Mouse (Mus musculus) frontal cortex, adult 2 months (tissue): ENCODE results near the gene Tprn. TPM values are rescaled to one million over a fixed set of nuclear protein-coding genes. Genes with fewer than 3 reads are reported as not detected.
A peak's percentile ranks its signal among the peaks of the same experiment; 100 is the strongest.

Source experiments
- DNase-seq, 2 experiments: peaks; one replicate each; pipeline ENCODE4 v3.0.0; 2022; ENCODE audit warnings: low spot score in 1 of 2; ENCODE audit errors: extremely low spot score in 1 of 2
- polyA plus RNA-seq: library from polyadenylated mRNA; depleted of rRNA; stranded (reverse); fragments of >200 nt; gene quantifications from 2 replicates; pipeline ENCODE4 v1.2.3, GENCODE M21; 2012

Tprn gene
- polyA plus RNA-seq, 1 experiment, result 13.5 TPM

- DNase-seq, result peak in 1 of 2 experiments; percentile 69
These were observed 27.8 kb downstream of the Tprn start for GRCm38 (mm10) chr2:25290101-25290815.

- peak in 1 of 2 experiments; percentile 59 for DNase-seq
These were observed 28.4 kb downstream of the Tprn start for GRCm38 (mm10) chr2:25290816-25291130.

DNA sequence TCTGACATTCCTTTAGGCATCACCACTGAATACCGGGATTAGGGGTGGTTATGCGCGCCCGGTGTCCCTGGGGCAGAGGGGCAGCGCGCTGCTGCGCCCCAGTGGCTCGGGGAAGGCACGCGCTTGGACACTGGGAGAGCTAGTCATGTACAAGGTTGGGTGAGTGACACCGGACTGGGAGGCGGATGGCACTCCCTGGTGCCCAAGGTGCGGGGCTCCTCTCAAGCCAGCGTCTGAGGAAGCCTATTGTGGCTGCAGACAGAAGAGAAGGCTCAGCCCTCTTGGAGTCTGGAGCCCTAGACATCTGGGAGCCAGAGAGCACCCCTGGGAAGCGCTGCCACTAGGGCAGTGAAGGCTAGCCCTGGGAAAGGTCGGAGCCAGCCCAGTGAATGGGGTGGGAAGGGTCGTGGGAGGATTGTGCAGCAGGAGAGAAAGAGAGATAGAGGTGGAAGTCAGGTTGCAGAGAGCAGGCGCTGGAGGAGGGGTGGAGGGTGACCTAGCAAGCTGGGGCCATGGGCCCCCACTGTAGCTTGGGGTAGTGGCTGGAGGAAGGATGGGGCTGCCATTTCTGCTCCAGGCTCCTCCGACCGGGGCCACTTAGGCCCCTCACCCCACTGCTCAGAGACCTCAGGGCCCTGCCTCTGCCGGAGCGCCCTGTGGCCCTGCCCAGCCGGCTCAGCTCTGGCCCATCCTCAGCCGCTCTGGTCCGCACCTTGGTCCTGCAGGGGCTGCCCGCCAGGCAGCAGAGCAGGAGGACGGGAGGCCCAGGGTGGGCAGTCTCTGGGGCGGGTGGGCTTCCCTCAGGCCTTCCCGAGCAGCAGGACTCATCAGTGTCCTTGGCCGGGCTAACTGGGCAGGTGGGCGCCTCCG lies 29.0 kb downstream of the Tprn start:
- no peak for DNase-seq

DNA sequence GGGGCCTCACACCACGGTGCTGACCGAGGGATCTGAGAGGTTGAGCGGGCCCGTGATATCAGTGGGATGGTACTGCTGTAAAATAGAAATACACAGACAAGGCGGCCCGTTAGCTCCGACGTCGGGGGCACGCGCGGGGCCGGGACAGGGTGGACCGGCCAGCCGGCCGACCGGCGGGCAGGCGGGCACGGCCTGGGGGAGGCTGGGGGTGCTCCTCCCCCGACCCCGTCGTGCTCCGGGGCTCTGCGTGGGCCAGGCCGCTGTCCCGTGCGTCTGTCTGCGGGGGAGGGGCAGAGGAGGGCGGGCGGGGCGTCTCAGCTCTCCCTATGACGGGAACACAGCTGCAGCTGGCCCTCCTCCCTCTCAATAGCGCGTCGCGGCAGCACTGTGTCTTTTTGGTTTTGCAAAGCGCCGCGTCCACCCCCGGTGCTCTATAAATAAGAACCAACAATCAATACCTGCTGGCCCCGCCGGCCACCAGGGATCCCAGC lies 29.7 kb downstream of the Tprn start:
- peak in 1 of 2 experiments; percentile 65 for DNase-seq

GRCm38 (mm10) chr2:25292856-25293255 lies 30.4 kb downstream of the Tprn start:
- DNase-seq, result peak in 1 of 2 experiments; percentile 81

GRCm38 (mm10) chr2:25293706-25294105 lies 31.3 kb downstream of the Tprn start:
- no peak for DNase-seq

GRCm38 (mm10) chr2:25297093-25297492 lies 34.7 kb downstream of the Tprn start:
- no peak for DNase-seq

DNA sequence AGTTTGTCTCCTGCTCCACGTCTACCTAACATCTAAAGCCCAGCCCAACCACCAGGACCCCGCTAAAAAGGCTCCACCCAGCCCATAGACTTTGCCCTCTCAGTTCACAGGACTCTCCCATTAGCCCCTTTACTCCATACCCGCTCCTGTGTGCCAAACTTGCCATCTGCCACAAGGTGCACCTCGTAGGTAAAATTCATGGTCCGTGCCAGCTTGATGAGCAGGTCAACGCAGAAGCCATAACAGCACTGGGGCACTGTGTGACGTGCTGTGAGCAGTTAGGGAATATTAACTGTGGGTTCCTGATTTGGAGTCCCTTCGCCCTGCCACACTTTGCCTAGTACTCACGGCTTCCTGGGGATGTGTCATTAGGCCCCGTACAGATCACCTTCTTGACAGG lies 35.6 kb downstream of the Tprn start:
- no peak for DNase-seq

DNA sequence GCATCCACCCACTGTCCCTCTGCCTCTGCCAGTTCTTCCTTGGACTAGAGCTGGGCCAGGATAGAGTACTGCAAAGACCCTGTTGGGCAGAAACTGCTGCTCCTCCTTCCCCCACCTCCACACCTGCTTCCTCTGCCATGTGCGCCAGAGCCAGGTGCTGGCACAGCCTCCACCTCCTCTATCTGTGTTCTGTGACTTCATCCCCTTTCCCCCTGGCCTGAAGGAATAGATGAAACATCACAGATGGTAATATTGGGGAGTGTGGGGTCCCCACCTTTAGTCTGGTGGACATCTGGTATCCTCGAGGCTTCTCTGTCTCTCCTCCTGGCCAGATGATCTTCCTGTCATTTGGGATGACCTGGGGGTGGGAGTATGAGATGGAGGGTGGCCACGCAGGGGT lies 41.0 kb downstream of the Tprn start:
- no peak for DNase-seq

DNA sequence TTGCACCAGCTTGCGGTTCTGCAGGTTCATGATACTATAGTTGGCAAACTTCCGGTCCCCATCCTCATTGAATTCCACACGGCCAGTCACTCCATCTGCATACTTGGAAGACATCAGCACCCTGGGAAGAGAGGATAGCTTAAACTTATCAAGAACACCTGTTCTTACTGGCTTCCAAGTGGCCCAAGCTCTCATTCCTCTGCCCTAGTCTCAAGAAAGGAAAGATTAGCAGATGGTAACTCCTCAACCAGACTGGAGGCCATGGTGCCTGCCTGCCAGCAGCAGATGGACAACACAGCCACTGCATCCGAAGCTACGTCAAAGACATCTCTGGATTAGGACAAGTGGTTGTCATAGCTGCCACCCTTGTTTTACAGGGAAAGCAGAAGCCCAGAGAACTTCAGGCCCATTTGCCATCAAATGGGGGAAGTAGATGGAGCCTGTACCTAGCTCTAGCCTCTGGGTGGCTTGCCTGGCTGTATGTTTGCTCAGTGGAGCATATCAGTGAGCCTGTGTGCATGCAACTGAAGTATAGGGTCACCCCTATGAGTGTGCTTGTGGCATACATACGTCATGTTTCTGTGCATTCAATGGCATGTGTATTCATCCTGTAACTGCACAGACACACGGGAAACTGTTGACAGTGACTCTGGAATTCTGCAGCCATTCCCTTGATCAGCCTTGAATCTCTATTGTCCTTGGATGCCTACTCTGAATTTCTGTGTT lies 41.7 kb downstream of the Tprn start:
- no peak for DNase-seq

DNA sequence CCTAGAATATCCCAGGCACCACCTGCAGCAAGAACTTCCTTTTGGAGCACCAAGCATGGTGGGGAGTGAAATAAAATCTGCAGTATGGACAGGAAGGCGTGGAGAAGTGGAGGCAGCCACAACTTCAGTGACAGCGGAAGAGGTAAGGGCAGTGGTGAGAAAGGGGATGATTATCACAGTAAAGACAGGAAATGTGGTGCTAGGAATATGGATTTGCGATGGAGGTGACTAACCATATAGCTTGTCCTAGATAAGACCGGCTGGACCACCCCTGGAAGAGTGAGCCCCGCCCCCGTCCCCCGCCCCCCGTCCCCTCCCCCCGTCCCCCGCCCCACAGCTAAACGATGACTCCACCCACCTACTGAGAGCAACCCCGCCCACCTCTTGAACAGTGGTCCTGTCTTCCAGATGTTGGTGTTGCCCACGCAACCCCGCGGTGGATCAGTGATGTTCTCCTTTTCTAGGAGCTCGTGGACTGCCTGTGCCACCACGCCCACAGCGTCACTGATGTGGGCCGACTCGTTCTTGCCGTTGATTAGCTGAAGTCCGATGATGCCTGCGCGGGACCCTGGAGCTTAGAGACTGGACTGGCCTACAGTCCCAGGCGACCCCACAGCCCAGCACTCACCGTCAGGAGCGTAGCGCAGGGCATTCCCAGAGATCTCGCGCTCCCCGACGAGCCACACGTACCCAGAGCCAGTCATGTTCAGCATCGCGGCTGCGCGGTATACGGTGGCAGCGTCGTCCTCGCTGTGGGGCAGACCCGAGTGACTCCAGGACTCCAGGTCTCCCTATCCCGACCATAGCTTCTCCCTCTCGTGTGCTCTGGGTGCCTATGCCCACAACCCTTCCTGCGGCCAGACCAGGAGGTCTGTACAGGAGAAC lies 42.5 kb downstream of the Tprn start:
- DNase-seq, result peak in 1 of 2 experiments; percentile 64

DNA sequence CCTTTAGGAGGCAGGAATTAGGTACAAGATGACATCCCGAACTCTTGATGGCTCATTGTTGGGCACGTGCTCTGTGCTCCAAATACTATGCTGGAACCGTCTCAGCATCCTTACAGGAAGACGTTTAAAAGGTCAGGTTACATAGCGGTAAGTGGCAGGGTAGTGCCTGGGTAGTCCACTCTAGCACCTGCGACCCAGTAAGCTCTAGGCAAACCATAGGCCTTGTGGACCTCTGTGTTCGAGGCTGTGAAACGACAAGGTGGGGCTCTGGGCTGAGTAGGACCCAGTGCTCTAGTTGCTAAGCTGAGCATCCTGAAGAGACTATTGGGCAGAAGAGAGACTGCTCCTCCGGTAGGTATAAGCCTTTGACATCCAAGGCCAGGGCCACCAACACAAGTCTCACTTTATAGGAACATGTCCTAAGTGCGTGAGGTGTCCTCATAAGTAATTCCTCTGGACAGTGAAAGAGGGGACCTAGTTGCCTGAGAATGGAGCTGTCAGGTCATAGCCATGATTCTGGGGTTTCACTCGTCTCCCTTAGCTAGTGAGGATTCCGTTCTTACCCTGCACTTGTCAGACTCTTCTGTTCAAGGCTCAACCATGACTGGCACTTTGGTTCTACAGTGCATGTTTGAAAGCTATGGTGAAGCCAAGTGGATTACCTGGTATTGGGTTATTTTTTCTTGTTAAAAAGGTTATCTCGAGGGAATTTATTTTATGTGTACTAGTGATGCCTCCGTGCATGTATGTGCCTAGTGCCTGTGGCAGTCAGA lies 43.4 kb downstream of the Tprn start:
- no peak for DNase-seq

GRCm38 (mm10) chr2:25310180-25310579 lies 47.8 kb downstream of the Tprn start:
- no peak for DNase-seq

DNA sequence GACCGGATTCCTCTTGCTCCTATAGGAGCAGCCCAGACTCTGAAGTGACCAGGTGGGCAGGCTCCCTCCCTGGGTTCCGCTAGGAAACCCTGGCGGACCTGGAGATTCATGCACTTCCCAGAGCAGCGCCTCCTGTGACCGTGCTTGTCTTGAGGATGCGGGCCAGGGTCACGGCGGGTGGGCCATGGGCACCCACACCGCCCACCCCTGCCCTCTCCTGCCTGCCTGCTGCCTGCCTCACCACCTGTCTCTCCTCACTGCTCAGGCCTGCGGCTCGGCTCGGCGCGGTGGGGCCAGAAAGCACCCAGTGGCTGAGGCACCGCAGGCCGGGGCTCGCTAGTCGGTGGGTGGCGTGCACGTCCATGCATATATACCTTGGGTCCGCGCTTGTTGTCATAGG lies 48.6 kb downstream of the Tprn start:
- no peak for DNase-seq

DNA sequence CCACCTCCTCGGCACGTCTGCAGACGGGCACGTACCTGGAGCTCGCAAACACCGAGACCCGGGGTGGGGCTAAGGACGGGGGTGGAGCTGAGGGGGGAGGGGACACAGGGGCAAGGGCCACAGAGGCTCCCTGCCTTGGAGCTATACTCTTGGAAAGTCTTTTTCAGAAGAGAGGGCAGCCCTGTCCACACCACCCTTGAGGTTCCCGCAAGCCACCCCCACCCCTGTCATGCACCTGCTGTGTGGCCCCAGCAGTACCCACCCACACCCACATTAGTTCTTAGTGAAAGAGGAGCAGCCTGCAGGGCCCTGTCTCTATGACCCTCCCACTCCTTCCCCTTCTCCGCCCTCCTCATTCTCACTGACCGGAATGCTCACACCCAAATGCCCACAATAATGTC lies 49.1 kb downstream of the Tprn start:
- no peak for DNase-seq

GRCm38 (mm10) chr2:25318119-25318966 lies 55.9 kb downstream of the Tprn start:
- DNase-seq, result peak in 1 of 2 experiments; percentile 75

- peak; percentile 85 to 93 for DNase-seq
These were observed 56.8 kb downstream of the Tprn start, which contains the start of gene Grin1 for GRCm38 (mm10) chr2:25318971-25319773. Gene Grin1 (minus strand): TSS chr2:25319187.
